Mouse (Mus musculus) neural tube, embryonic 12.5 days (tissue): ENCODE measurements around the gene Acer2. TPM values are rescaled to one million over a fixed set of nuclear protein-coding genes. Genes with fewer than 3 reads are reported as not detected.

Source experiments
- polyA plus RNA-seq: library from polyadenylated mRNA; unstranded; fragments of >200 nt; fragmentation: Nextera tagmentation; extraction: Ambion mirVana; gene quantifications from 2 replicates; pipeline ENCODE4 v1.2.1, GENCODE M21; 2016

Acer2 gene
- polyA plus RNA-seq, 1 experiment from 2014 or later = 14.0 TPM

Other genes with a start within 250 kb of the Acer2 start
- 58.6 and 69.5 TPM in 2 replicates for gene Plin2, start 204.3 kb upstream of the Acer2 start, polyA plus RNA-seq
- gene Dennd4c, start 125.8 kb upstream of the Acer2 start, polyA plus RNA-seq = 4.4 and 5.0 TPM in 2 replicates
- 495 and 518 TPM in 2 replicates for gene Rps6, start 17.0 kb upstream of the Acer2 start, polyA plus RNA-seq